Mouse (Mus musculus) ES-E14 (cell line): Measurements from ENCODE around the gene Gm17087.

Experiments
- CHD2 ChIP-seq: IDR thresholded peaks from 2 replicates; pipeline ENCODE4 v1.6.1; 2014; ENCODE audit warnings: mild to moderate bottlenecking, low read depth, low read length, inconsistent platforms
- HCFC1 ChIP-seq: IDR thresholded peaks from 2 replicates; pipeline ENCODE4 v1.6.1; 2012; ENCODE audit warnings: low read length, inconsistent platforms, borderline replicate concordance; ENCODE audit not compliant: insufficient read depth
- ZNF384 ChIP-seq: IDR thresholded peaks from 2 replicates; pipeline ENCODE4 v1.6.1; 2012; ENCODE audit warnings: low read depth, low read length, inconsistent platforms

DNA sequence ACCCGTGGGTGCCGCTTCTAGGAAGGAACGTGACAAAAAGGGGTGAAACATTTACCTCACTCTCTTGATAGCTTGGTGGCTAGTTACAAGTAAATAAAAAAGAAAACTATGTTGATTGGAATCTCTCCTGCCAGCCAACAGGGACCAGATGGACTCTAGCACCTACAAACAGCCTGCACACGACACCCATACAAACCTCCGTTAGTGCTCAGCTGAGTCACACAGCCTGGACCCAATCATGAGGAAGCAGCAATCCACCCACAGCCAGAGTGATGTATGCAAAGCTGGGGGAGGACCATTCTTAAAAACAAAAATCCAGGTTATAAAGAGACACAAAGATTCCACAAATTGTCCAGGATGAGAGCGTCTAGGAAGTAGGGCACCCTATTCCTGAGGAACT, 50.7 kb downstream of the Gm17087 start:
- no peak for TF ChIP-seq ZNF384
- no peak for TF ChIP-seq CHD2
- TF ChIP-seq HCFC1, result no peak
